Mouse (Mus musculus) midbrain, embryonic 13.5 days (tissue): Measurements from ENCODE around the gene Rho. TPM values are rescaled to one million over a fixed set of nuclear protein-coding genes. Genes with fewer than 3 reads are reported as not detected.

Experiments used
- ATAC-seq: fragments of 200-750 bp; cut with Nextera tagmentation; 2 replicates; pipeline ENCODE4 v1.8.0; 2017; ENCODE audit warnings: mild to moderate bottlenecking, moderate TSS enrichment, moderate library complexity
- H3K27ac ChIP-seq: fragments of 300-500 bp; sonication (generic); 2 replicates; pipeline ENCODE4 v1.5.1; 2015; ENCODE audit warnings: inconsistent platforms, mild to moderate bottlenecking, moderate library complexity
- H3K27me3 ChIP-seq: fragments of 300-500 bp; sonication (generic); 2 replicates; pipeline ENCODE4 v1.6.1; 2015; ENCODE audit warnings: mild to moderate bottlenecking, inconsistent platforms
- H3K36me3 ChIP-seq: fragments of 300-500 bp; sonication (generic); 2 replicates; pipeline ENCODE4 v1.6.1; 2015; ENCODE audit warnings: mild to moderate bottlenecking, inconsistent platforms
- H3K4me1 ChIP-seq: fragments of 300-500 bp; sonication (generic); replicated peaks from 2 replicates; pipeline ENCODE4 v1.6.1; 2015; ENCODE audit warnings: inconsistent platforms
- H3K4me2 ChIP-seq: fragments of 300-500 bp; sonication (generic); replicated peaks from 2 replicates; pipeline ENCODE4 v1.6.1; 2015; ENCODE audit warnings: moderate library complexity, mild to moderate bottlenecking, inconsistent platforms
- H3K4me3 ChIP-seq: fragments of 300-500 bp; sonication (generic); replicated peaks from 2 replicates; pipeline ENCODE4 v1.5.1; 2015; ENCODE audit warnings: mild to moderate bottlenecking, inconsistent platforms
- H3K9ac ChIP-seq: fragments of 300-500 bp; sonication (generic); replicated peaks from 2 replicates; pipeline ENCODE4 v1.6.1; 2015; ENCODE audit warnings: mild to moderate bottlenecking, inconsistent platforms
- H3K9me3 ChIP-seq: fragments of 300-500 bp; sonication (generic); 2 replicates; pipeline ENCODE4 v1.6.1; 2016; ENCODE audit warnings: mild to moderate bottlenecking, inconsistent platforms
- WGBS: fragments of 180-500 bp; shearing (Covaris S2); methylation state at CpG from one replicate; pipeline ENCODE4 v1.1.7; 2015; 5-methylcytosine and 5-hydroxymethylcytosine counted together
- polyA plus RNA-seq: library from polyadenylated mRNA; unstranded; fragments of >200 nt; fragmentation: Nextera tagmentation; extraction: Ambion mirVana; gene quantifications from 2 replicates; pipeline ENCODE4 v1.2.1, GENCODE M21; 2015

Gene Rho
- polyA plus RNA-seq, 1 experiment from 2014 or later, result 0.05 TPM

DNA sequence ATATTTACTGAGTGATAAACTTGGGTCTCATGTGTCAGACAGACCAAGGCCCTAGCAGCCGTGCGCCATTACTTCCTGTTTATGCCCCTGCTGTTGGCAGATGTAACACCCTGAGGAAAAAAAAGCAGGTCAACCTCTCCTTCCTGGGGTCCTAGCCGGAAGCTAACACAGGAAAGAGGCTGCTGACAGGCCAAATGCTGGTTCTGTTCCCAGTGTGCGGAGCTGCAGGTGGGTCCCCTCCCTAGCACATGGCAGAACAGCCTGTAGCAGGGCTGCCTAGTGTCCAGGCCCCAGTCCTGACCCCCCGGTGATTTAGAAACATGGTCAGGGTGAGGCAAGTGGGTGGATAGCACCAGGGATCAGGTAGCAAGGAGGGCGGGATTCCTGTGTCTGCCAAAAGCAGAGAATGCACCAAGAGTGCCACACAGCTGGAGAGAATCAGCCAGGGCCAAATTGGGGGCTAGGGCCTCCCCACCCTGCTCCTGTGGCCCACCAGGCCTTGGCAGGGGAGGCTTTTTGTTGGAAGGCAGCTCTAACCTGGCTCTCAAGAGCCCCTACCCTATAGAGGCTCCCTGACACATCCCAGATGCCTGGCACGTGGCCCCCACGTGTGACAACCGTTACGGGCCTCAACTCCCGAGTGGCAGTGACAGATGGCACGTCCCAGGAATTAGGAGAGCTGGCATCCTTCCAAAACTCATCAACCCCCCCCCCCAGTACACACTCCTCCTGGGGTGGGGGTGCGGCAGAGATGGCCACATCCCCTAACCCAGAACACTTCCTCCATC is 39.9 kb downstream of the Rho start:
- no peaks in the 10 kb centered on the region for H3K36me3 ChIP-seq
- H3K27me3 ChIP-seq, result no peaks in the 10 kb centered on the region
- peaks cover 40% of the 10 kb centered on the region for H3K4me1 ChIP-seq
- no peak overlapping the region for H3K4me2 ChIP-seq
- no peaks in the 10 kb centered on the region for H3K9me3 ChIP-seq
- 68% methylated on average over 13 of the region's 13 CpGs for WGBS
- no peak overlapping the region for H3K4me3 ChIP-seq
- H3K9ac ChIP-seq, result no peak overlapping the region
- peak; percentile 22; the same call in 1 of the 2 replicates for ATAC-seq
- H3K27ac ChIP-seq, result 0 out of 2 replicates have a peak overlapping the region, but pooled peaks have one; percentile 35

DNA sequence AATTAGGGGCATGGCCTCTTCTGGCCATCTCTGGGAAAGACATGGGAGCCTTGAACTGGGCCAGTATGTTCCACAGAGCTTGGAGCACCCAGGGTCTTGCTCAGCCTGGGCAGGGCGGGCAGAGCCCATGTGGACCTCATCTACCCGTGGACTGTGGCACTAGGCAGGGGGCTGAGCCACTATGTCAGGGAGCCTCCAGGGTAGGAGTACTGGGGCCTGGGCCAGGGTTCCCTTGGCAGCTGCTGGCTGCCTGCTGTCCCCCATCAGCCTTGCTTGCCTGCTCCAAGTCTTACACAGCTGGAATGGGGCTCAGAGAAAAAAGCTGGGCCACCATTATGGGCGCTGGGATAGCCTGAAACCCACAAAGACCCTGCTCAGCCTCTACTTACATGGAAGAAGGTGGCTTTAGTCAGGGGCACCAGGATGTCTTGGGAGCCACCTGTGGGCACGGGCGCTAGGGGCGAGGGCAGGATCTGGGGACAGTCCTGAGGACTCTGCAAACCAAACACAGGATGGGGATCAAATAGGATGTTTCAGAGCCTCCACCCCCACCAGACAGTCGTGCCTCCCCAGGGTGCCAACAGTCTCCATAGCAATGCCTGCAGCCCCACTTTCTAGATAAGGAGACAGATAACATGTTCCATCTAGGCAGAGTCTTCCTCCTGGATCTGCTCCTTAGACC is 40.7 kb downstream of the Rho start:
- peak overlapping the region; percentile 35; the same call in 1 of the 2 replicates for H3K27ac ChIP-seq
- 74% methylated on average over 7 of the region's 7 CpGs for WGBS

DNA sequence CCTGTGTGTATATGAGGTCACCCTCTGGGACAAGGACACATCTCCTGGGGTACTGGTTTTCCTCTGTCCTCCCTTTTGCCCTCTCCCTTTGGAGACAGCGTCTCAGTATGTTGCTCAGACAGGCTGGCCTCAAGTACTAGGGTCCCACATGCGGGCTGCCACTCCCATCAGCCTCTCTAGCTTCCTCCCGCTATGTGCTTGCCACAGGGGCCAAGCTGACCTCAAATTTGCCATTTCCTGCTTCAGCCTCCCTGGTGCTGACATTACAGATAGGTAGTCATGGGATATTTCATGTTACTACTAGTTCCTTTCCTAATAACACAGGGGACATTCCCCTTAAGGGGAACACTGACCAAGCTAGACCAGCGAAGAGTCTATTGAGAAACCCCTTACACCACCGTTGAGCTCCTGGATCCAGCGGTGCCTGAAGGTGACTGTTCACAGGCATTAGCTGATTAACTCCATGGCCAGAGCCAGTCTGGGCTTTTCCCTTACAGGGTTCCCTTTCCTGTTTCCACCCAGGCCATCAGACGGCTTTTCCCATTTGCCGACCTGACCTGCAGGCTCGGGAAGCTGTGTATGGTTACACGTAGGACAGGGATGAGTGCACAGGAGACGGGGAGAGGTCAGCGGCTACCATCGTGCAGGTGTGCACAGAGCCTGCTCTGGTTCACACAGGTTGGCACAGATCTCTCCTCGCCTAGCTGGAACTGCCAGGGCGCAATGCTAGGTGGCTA is 41.8 kb downstream of the Rho start:
- H3K9me3 ChIP-seq, result no peaks in the 10 kb centered on the region
- no peaks in the 10 kb centered on the region for H3K36me3 ChIP-seq
- H3K4me2 ChIP-seq, result no peak overlapping the region
- 86% methylated on average over 15 of the region's 15 CpGs for WGBS
- H3K4me1 ChIP-seq, result peaks cover 34% of the 10 kb centered on the region
- no peak overlapping the region for H3K4me3 ChIP-seq
- H3K27ac ChIP-seq, result no peak overlapping the region
- no peak overlapping the region for H3K9ac ChIP-seq
- no peaks in the 10 kb centered on the region for H3K27me3 ChIP-seq
- ATAC-seq, result no peak

More for the DNA sequence above, 40.7 kb downstream of the Rho start:
- H3K36me3 ChIP-seq, result no peaks in the 10 kb centered on the region
- no peaks in the 10 kb centered on the region for H3K27me3 ChIP-seq
- peak; percentile 19; the same call in 1 of the 2 replicates for ATAC-seq
- H3K4me1 ChIP-seq, result peaks cover 40% of the 10 kb centered on the region
- H3K9ac ChIP-seq, result no peak overlapping the region
- H3K4me3 ChIP-seq, result no peak overlapping the region
- H3K4me2 ChIP-seq, result no peak overlapping the region
- no peaks in the 10 kb centered on the region for H3K9me3 ChIP-seq

DNA sequence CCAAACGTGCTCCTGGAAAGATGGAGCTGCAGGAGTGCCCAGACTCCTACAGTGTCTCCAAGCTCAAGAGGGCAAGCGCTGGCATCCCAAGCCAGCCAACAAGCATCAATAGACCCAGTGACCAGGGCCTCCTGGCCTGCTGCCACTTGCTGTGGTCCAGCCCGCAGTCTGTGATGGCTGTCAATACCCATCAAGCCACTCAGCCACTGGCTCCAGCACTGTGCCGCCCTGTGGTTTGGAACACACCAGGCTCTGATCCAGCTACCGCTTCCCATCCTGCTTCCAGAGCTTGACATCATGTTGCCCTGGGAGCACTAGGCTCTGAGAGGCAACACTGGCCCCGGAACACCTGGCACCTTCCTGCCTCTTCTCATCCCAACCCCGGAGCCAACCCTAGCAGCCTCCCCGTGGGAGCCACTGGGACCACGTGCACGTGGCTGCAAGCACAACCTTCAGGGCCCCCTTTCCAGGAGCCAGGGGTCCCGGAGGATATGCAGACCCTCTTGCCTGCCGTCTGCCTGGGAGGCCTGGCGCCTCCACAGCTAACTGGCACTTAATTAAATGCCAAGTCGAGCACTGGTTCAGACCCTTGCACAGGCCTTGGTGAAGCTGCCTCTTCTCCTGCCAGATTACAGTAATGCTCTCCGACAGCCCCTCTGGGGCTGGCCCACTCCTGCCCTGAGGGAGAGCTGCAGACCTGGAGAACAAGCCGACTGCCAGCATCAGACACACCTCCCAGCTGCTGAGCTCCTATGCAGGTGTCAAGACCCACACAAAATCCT is 42.5 kb downstream of the Rho start:
- H3K9me3 ChIP-seq, result no peaks in the 10 kb centered on the region
- ATAC-seq, result no peak
- no peak overlapping the region for H3K9ac ChIP-seq
- peaks cover 26% of the 10 kb centered on the region for H3K4me1 ChIP-seq
- H3K27ac ChIP-seq, result peak overlapping the region; percentile 14; the same call in 1 of the 2 replicates
- H3K36me3 ChIP-seq, result no peaks in the 10 kb centered on the region
- H3K4me3 ChIP-seq, result no peak overlapping the region
- H3K4me2 ChIP-seq, result no peak overlapping the region
- 70% methylated on average over 16 of the region's 16 CpGs for WGBS
- no peaks in the 10 kb centered on the region for H3K27me3 ChIP-seq

DNA sequence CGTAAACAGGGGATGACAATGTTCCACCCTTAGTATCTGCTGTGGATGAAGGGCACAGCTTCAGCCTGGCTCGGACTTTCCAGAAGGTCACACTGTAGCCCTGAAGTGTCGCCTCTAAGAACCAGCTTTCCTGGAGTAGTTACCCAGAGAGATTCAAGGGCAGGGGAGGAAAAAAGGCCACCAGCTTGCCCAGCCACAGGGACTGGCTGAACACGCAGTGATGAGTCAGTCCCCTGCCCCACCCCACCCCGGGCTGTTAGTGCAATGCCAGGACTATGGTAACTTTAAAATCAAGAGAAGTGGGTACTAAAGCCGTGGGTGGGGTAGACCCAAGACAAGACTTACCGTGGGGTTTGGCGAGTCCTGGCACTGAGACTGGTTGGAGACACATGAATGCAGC is 44.1 kb downstream of the Rho start:
- Histone ChIP-seq H3K4me3 (no peak overlapping the region), H3K9ac (no peak overlapping the region), H3K4me2 (no peak overlapping the region), H3K27me3 (no peaks in the 10 kb centered on the region), H3K9me3 (no peaks in the 10 kb centered on the region), H3K4me1 (peaks cover 25% of the 10 kb centered on the region), H3K36me3 (no peaks in the 10 kb centered on the region), H3K27ac (no peak overlapping the region)
- WGBS, result 85% methylated on average over 8 of the region's 8 CpGs
- ATAC-seq, result no peak

DNA sequence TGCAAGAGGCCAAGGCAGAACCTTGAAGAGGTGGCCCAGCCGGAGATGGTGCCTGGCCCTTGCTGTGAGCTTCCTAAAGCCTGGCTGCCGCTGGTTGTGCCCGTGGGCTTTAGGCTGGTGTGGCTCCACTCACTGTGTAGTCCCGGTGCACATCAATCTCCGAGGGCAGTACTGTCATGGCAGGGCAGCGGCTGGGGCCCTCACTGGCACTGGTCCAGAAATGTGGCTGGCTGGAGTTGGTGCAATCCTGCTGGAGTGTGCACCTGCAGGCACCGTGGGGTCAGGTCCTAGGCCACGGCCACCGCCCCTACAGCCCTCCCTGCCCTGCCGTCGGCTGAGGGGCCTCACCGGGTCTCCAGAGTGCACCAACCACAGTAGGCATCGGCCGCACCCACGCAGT is 46.3 kb downstream of the Rho start:
- Histone ChIP-seq H3K4me1 (peaks cover 11% of the 10 kb centered on the region; the same call in 1 of the 2 replicates), H3K4me2 (no peak overlapping the region), H3K4me3 (no peak overlapping the region), H3K9me3 (no peaks in the 10 kb centered on the region), H3K36me3 (no peaks in the 10 kb centered on the region), H3K9ac (no peak overlapping the region), H3K27me3 (no peaks in the 10 kb centered on the region), H3K27ac (no peak overlapping the region)
- ATAC-seq, result no peak
- 89% methylated on average over 15 of the region's 15 CpGs for WGBS

DNA sequence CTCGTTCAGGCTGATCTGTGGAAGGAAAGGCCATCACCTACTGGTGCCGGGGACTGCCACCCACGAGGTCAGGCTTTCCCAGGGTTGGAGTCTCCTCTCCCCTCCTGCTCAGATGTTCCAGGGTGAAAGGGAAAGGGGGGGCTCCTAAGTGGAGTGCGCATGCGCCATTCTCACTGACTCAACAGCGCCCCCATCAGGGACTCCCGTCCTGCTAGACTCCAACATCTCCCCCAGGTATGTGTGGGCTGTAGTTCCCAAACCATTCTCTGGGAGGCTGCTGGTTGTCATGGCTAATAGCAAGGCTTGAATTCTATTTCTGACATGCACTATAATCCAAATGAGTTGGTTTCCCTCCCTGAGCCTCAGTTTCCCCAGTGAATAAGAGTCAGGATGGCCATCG is 47.0 kb downstream of the Rho start:
- no peaks in the 10 kb centered on the region for H3K36me3 ChIP-seq
- H3K27me3 ChIP-seq, result no peaks in the 10 kb centered on the region
- H3K27ac ChIP-seq, result no peak overlapping the region
- no peak overlapping the region for H3K4me3 ChIP-seq
- H3K4me2 ChIP-seq, result no peak overlapping the region
- WGBS, result 71% methylated on average over 8 of the region's 8 CpGs
- peaks cover 10% of the 10 kb centered on the region; the same call in 1 of the 2 replicates for H3K4me1 ChIP-seq
- H3K9ac ChIP-seq, result no peak overlapping the region
- H3K9me3 ChIP-seq, result no peaks in the 10 kb centered on the region
- ATAC-seq, result no peak

DNA sequence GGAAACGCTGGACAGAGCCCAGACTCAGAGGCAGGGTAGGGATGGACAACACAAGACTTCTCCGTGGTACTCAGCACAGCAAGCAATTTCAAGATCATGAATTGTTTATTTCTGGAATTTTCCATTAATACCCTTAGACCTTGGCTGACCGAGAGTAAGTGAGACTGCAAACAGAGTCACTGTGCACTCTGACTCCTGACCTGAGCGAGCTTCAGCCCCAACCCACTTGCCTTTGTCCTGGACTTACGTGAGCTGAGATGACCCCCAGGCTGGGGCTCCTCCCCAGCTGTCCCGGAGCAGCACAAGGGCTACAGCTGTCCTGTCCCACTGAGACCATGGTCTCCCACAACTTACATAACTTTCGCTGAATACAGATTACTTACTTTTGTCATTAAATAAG is 51.3 kb downstream of the Rho start:
- Histone ChIP-seq H3K27ac (no peak overlapping the region), H3K9ac (no peak overlapping the region), H3K4me2 (no peak overlapping the region), H3K9me3 (no peaks in the 10 kb centered on the region), H3K27me3 (no peaks in the 10 kb centered on the region), H3K36me3 (no peaks in the 10 kb centered on the region), H3K4me3 (no peak overlapping the region), H3K4me1 (peaks cover 31% of the 10 kb centered on the region)
- no peak for ATAC-seq
- 62% methylated on average over 7 of the region's 7 CpGs for WGBS

DNA sequence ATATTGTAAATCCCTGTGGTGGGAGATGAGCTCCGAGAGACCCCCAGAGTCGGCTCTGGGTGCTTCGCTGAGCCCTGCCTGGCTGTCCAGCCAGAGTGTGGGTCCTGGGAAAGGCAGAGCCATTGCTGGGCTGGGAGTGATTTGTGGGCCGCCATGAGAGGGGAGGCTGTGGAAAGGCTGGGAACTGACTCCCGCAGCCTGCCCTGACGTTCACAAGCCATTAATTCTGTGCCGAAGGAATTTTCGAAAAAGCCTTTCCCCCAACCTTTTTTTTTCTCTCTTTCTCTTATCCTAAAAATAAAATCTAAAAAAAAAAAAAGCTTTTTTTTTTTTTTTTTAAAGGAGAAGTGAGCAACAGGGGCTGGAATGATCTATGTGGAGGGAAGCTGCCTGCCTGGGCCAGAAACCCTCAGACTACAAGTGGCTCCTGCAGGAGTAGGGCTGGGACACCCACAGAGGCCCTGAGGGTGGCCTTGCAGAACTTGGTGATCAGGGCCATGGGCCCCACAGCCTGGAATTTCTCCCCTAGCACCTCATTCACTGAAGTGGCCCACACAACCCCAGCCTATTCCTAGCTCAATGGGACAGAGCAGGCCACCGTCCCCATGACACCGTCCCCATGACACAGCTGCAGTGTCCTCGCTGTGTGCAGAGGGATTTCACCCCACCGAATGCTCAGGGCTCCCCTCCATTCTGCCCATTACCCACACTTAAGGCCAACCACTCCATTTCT is 51.9 kb downstream of the Rho start:
- no peak for ATAC-seq
- Histone ChIP-seq H3K36me3 (no peaks in the 10 kb centered on the region), H3K27ac (no peak overlapping the region), H3K4me2 (no peak overlapping the region), H3K4me3 (no peak overlapping the region), H3K9me3 (no peaks in the 10 kb centered on the region), H3K27me3 (0 out of 2 replicates have a peak, but pooled peaks cover 3% of the 10 kb centered on the region), H3K9ac (no peak overlapping the region), H3K4me1 (peaks cover 31% of the 10 kb centered on the region)
- 63% methylated on average over 12 of the region's 12 CpGs for WGBS

DNA sequence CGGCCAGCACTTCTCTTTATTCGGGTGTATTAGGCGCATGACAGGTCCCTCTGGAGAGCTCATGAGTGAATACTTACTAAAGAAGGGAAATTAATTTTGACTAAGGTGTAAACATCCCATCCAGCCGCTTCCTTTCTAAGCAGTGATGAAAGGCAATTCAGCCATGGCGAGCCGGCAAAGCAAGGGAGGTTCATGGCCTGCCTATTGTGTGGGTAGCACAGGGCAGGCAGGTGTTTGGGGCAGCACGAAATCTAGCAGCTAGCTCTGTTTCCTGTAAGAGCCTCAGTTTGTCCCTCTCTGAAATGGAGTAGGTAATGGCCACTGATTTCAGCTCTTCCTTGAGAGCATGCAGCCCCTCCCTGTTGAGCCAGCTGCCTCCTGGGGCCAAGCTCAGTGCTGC is 53.0 kb downstream of the Rho start:
- no peak overlapping the region for H3K4me3 ChIP-seq
- WGBS, result 65% methylated on average over 7 of the region's 7 CpGs

DNA sequence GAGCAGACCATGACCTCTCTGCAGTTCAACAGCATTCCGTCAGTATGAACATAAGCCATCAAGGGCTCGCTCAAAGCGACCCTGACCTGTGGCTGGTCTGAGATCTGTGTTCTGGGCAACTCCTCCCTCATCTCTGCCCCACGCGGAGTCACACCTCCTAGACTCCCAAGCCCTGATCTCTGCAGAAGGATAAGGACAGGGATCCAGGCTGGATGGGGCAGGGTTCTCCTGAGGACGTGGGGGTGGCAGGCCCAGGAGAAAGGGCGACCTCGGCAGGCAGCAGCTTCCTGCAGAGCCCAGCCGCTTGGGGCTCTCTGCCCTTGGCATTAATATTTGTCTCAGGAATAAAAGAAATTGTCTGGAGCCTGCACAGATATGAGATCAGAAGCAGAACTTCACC is 54.1 kb downstream of the Rho start:
- Histone ChIP-seq H3K4me2 (no peak overlapping the region), H3K9me3 (no peaks in the 10 kb centered on the region), H3K4me1 (peaks cover 31% of the 10 kb centered on the region), H3K27me3 (peaks cover 24% of the 10 kb centered on the region), H3K9ac (no peak overlapping the region), H3K4me3 (no peak overlapping the region), H3K36me3 (no peaks in the 10 kb centered on the region), H3K27ac (no peak overlapping the region)
- 66% methylated on average over 9 of the region's 9 CpGs for WGBS
- no peak for ATAC-seq

More for the DNA sequence above, 53.0 kb downstream of the Rho start:
- Histone ChIP-seq H3K4me1 (peaks cover 31% of the 10 kb centered on the region), H3K36me3 (no peaks in the 10 kb centered on the region), H3K4me2 (no peak overlapping the region), H3K27ac (no peak overlapping the region), H3K9me3 (no peaks in the 10 kb centered on the region), H3K27me3 (peaks cover 14% of the 10 kb centered on the region), H3K9ac (0 out of 2 replicates have a peak overlapping the region, but pooled peaks have one; percentile 5)
- no peak for ATAC-seq
